Mouse (Mus musculus) E14TG2a.4 (cell line): ENCODE measurements at regions not wholly inside any gene's neighbourhood (a gene's known extent, or its start where the extent isn't known, plus 50 kb on each side); places are given as distances from the start of the nearest gene placed in this dataset.

ENCODE experiments used
- CTCF ChIP-seq: conservative IDR thresholded peaks from 2 replicates; pipeline ENCODE4 v1.5.1; 2014; ENCODE audit warnings: low read length
- NANOG ChIP-seq: IDR thresholded peaks from 2 replicates; pipeline ENCODE4 v1.6.1; 2014; ENCODE audit warnings: borderline replicate concordance, low read length, mixed read lengths

GRCm38 (mm10) chr1:100973713-100974112 is 1201.1 kb downstream of the Cntnap5b start:
- no peak for TF ChIP-seq CTCF
- TF ChIP-seq NANOG, result no peak
